Mouse (Mus musculus) limb, embryonic 15.5 days (tissue): ENCODE data around the gene Bicra. TPM values are rescaled to one million over a fixed set of nuclear protein-coding genes. Genes with fewer than 3 reads are reported as not detected.
A peak's percentile ranks its signal among the peaks of the same experiment; 100 is the strongest.

ENCODE experiments used
- ATAC-seq: fragments of 200-750 bp; cut with Nextera tagmentation; 2 replicates; pipeline ENCODE4 v1.8.0; 2017; ENCODE audit warnings: low read depth, moderate TSS enrichment; ENCODE audit not compliant: insufficient number of reproducible peaks, low FRiP score, low TSS enrichment
- H3K27ac ChIP-seq: fragments of 300-500 bp; sonication (generic); 2 replicates; pipeline ENCODE4 v1.5.1; 2015; ENCODE audit warnings: moderate library complexity, mild to moderate bottlenecking, inconsistent platforms
- H3K27me3 ChIP-seq: fragments of 300-500 bp; sonication (generic); 2 replicates; pipeline ENCODE4 v1.6.1; 2015; ENCODE audit warnings: inconsistent platforms
- H3K36me3 ChIP-seq: fragments of 300-500 bp; sonication (generic); 2 replicates; pipeline ENCODE4 v1.6.1; 2015; ENCODE audit warnings: inconsistent platforms
- H3K4me1 ChIP-seq: fragments of 300-500 bp; sonication (generic); 2 replicates; pipeline ENCODE4 v1.6.1; 2015; ENCODE audit warnings: inconsistent platforms
- H3K4me2 ChIP-seq: fragments of 300-500 bp; sonication (generic); 2 replicates; pipeline ENCODE4 v1.6.1; 2015; ENCODE audit warnings: mild to moderate bottlenecking, inconsistent platforms
- H3K4me3 ChIP-seq: fragments of 300-500 bp; sonication (generic); 2 replicates; pipeline ENCODE4 v1.5.1; 2015; ENCODE audit warnings: mild to moderate bottlenecking, inconsistent platforms
- H3K9ac ChIP-seq: fragments of 300-500 bp; sonication (generic); 2 replicates; pipeline ENCODE4 v1.6.1; 2015; ENCODE audit warnings: inconsistent platforms
- H3K9me3 ChIP-seq: fragments of 300-500 bp; sonication (generic); 2 replicates; pipeline ENCODE4 v1.6.1; 2016; ENCODE audit warnings: inconsistent platforms
- WGBS: fragments of 180-500 bp; shearing (Covaris S2); methylation state at CpG from one replicate; pipeline ENCODE4 v1.1.7; 2015; 5-methylcytosine and 5-hydroxymethylcytosine counted together
- polyA plus RNA-seq: library from polyadenylated mRNA; unstranded; fragments of >200 nt; fragmentation: Nextera tagmentation; extraction: Ambion mirVana; gene quantifications from 2 replicates; pipeline ENCODE4 v1.2.1, GENCODE M21; 2015

The Bicra gene
- polyA plus RNA-seq, 1 experiment from 2014 or later, result 7.2 TPM

- H3K4me1 ChIP-seq, result no peaks in the 10 kb centered on the region
- no peak overlapping the region for H3K4me2 ChIP-seq
- no peaks in the 10 kb centered on the region for H3K9me3 ChIP-seq
- peaks cover 62% of the 10 kb centered on the region for H3K36me3 ChIP-seq
- no peak overlapping the region for H3K9ac ChIP-seq
- no peak overlapping the region for H3K4me3 ChIP-seq
- WGBS, result 76% methylated on average over 8 of the region's 8 CpGs
- ATAC-seq, result no peak
- H3K27ac ChIP-seq, result no peak overlapping the region
- H3K27me3 ChIP-seq, result no peaks in the 10 kb centered on the region
Observed at GRCm38 (mm10) chr7:15980246-15980645, 67.5 kb downstream of the Bicra start.

- no peak overlapping the region for H3K27ac ChIP-seq
- no peak overlapping the region for H3K9ac ChIP-seq
- no peak overlapping the region for H3K4me3 ChIP-seq
- no peaks in the 10 kb centered on the region for H3K4me1 ChIP-seq
- WGBS, result 77% methylated on average over 4 of the region's 4 CpGs
- H3K36me3 ChIP-seq, result peaks cover 82% of the 10 kb centered on the region
- H3K9me3 ChIP-seq, result no peaks in the 10 kb centered on the region
- no peaks in the 10 kb centered on the region for H3K27me3 ChIP-seq
- no peak for ATAC-seq
- H3K4me2 ChIP-seq, result no peak overlapping the region
Observed at GRCm38 (mm10) chr7:15975904-15976303, 71.8 kb downstream of the Bicra start.

- H3K9me3 ChIP-seq, result no peaks in the 10 kb centered on the region
- no peaks in the 10 kb centered on the region for H3K27me3 ChIP-seq
- H3K4me1 ChIP-seq, result no peaks in the 10 kb centered on the region
- no peak overlapping the region for H3K27ac ChIP-seq
- H3K9ac ChIP-seq, result no peak overlapping the region
- 95% methylated on average over 10 of the region's 10 CpGs for whole genome bisulfite sequencing
- H3K4me2 ChIP-seq, result no peak overlapping the region
- no peak for ATAC-seq
- H3K36me3 ChIP-seq, result peaks cover 78% of the 10 kb centered on the region
- H3K4me3 ChIP-seq, result no peak overlapping the region
Observed at GRCm38 (mm10) chr7:15975451-15975850, 72.3 kb downstream of the Bicra start.

GRCm38 (mm10) chr7:15974712-15975111 lies 73.0 kb downstream of the Bicra start:
- WGBS, result 52% methylated on average over 5 of the region's 5 CpGs
- H3K4me3 ChIP-seq, result no peak overlapping the region
- H3K27ac ChIP-seq, result no peak overlapping the region
- no peaks in the 10 kb centered on the region for H3K4me1 ChIP-seq
- H3K27me3 ChIP-seq, result no peaks in the 10 kb centered on the region
- no peak for ATAC-seq
- H3K4me2 ChIP-seq, result no peak overlapping the region
- no peak overlapping the region for H3K9ac ChIP-seq
- H3K9me3 ChIP-seq, result no peaks in the 10 kb centered on the region
- H3K36me3 ChIP-seq, result peaks cover 82% of the 10 kb centered on the region

- 68% methylated on average over 25 of the region's 25 CpGs for WGBS
- ATAC-seq, result no peak
- H3K9me3 ChIP-seq, result no peaks in the 10 kb centered on the region
- H3K4me2 ChIP-seq, result no peak overlapping the region
- peaks cover 5% of the 10 kb centered on the region; the same call in 1 of the 2 replicates for H3K4me1 ChIP-seq
- peaks cover 62% of the 10 kb centered on the region for H3K36me3 ChIP-seq
- no peak overlapping the region for H3K4me3 ChIP-seq
- H3K27ac ChIP-seq, result no peak overlapping the region
- H3K27me3 ChIP-seq, result no peaks in the 10 kb centered on the region
- no peak overlapping the region for H3K9ac ChIP-seq
Observed at GRCm38 (mm10) chr7:15972247-15972646, 75.5 kb downstream of the Bicra start.

- no peaks in the 10 kb centered on the region for H3K27me3 ChIP-seq
- H3K9ac ChIP-seq, result no peak overlapping the region
- no peak for ATAC-seq
- no peaks in the 10 kb centered on the region for H3K9me3 ChIP-seq
- no peak overlapping the region for H3K27ac ChIP-seq
- WGBS, result 83% methylated on average over 3 of the region's 3 CpGs
- H3K4me2 ChIP-seq, result no peak overlapping the region
- peaks cover 44% of the 10 kb centered on the region for H3K36me3 ChIP-seq
- H3K4me3 ChIP-seq, result no peak overlapping the region
- peaks cover 21% of the 10 kb centered on the region for H3K4me1 ChIP-seq
Observed at GRCm38 (mm10) chr7:15969674-15970073, 78.0 kb downstream of the Bicra start.

GRCm38 (mm10) chr7:15968322-15968721 lies 79.4 kb downstream of the Bicra start:
- 82% methylated on average over 8 of the region's 8 CpGs for WGBS
- no peak overlapping the region for H3K4me2 ChIP-seq
- no peak overlapping the region for H3K27ac ChIP-seq
- no peaks in the 10 kb centered on the region for H3K27me3 ChIP-seq
- no peaks in the 10 kb centered on the region for H3K9me3 ChIP-seq
- peaks cover 34% of the 10 kb centered on the region for H3K4me1 ChIP-seq
- H3K9ac ChIP-seq, result no peak overlapping the region
- peaks cover 32% of the 10 kb centered on the region for H3K36me3 ChIP-seq
- no peak overlapping the region for H3K4me3 ChIP-seq
- ATAC-seq, result no peak

- peak within 1 kb of the TSS; percentile 61 for H3K27ac ChIP-seq
- H3K9ac ChIP-seq, result peak within 1 kb of the TSS; percentile 55; the same call in 1 of the 2 replicates
- H3K9me3 ChIP-seq, result no peaks in the 10 kb centered on the region
- peaks cover 44% of the 10 kb centered on the region for H3K4me1 ChIP-seq
- H3K4me3 ChIP-seq, result peak within 1 kb of the TSS; percentile 57
- peaks cover 22% of the 10 kb centered on the region for H3K36me3 ChIP-seq
- ATAC-seq, result peak; percentile 72
- WGBS, result under 1% methylated on average over 19 of the region's 22 CpGs
- H3K4me2 ChIP-seq, result peak within 1 kb of the TSS; percentile 52
- H3K27me3 ChIP-seq, result no peaks in the 10 kb centered on the region
Observed at GRCm38 (mm10) chr7:15967312-15967711, 80.4 kb downstream of the Bicra start, which contains the start of gene Ehd2. Ehd2 (minus strand) TSS chr7:15967567.

- Histone ChIP-seq H3K9ac (0 out of 2 replicates have a peak overlapping the region, but pooled peaks have one; percentile 55), H3K4me3 (peak overlapping the region; percentile 57), H3K4me1 (peaks cover 52% of the 10 kb centered on the region), H3K27me3 (no peaks in the 10 kb centered on the region), H3K9me3 (no peaks in the 10 kb centered on the region), H3K4me2 (peak overlapping the region; percentile 52), H3K27ac (no peak overlapping the region; the same call in 1 of the 2 replicates), H3K36me3 (peaks cover 14% of the 10 kb centered on the region)
- no peak for ATAC-seq
- WGBS, result 59% methylated on average over 3 of the region's 3 CpGs
Observed at GRCm38 (mm10) chr7:15966489-15966888, 81.2 kb downstream of the Bicra start.

GRCm38 (mm10) chr7:15963798-15964652 lies 83.7 kb downstream of the Bicra start:
- Histone ChIP-seq H3K4me1 (peaks cover 62% of the 10 kb centered on the region), H3K4me2 (0 out of 2 replicates have a peak overlapping the region, but pooled peaks have one; percentile 10), H3K27ac (peak overlapping the region; percentile 92), H3K9me3 (no peaks in the 10 kb centered on the region), H3K27me3 (no peaks in the 10 kb centered on the region), H3K36me3 (peaks cover 12% of the 10 kb centered on the region), H3K9ac (no peak overlapping the region), H3K4me3 (no peak overlapping the region; the same call in 1 of the 2 replicates)
- WGBS, result 81% methylated on average over 32 of the region's 32 CpGs
- ATAC-seq, result no peak

- no peaks in the 10 kb centered on the region for H3K27me3 ChIP-seq
- 12% methylated on average over 12 of the region's 12 CpGs for WGBS
- H3K36me3 ChIP-seq, result peaks cover 25% of the 10 kb centered on the region
- peak; percentile 81 for ATAC-seq
- no peaks in the 10 kb centered on the region for H3K9me3 ChIP-seq
- H3K4me1 ChIP-seq, result peaks cover 60% of the 10 kb centered on the region
- peak overlapping the region; percentile 17 for H3K4me3 ChIP-seq
- H3K9ac ChIP-seq, result no peak overlapping the region
- peak overlapping the region; percentile 39 for H3K4me2 ChIP-seq
- peak overlapping the region; percentile 92 for H3K27ac ChIP-seq
Observed at GRCm38 (mm10) chr7:15962311-15963288, 85.1 kb downstream of the Bicra start.
